Mouse (Mus musculus) cerebellum, adult 11 months (tissue): ENCODE results near the gene Fam19a3.
"Not testable (repeated sequence)": the region's sequence is repeated elsewhere in the genome, so short reads cannot be mapped to it uniquely, and the experiment has no call there.

Experiments
- DNase-seq: peaks from one replicate; pipeline ENCODE4 v3.0.0; 2022

Gene Fam19a3

GRCm38 (mm10) chr3:104758406-104758805 is 23.2 kb downstream of the Fam19a3 start:
- peak; percentile 36 for DNase-seq

GRCm38 (mm10) chr3:104752845-104753244 is 28.8 kb downstream of the Fam19a3 start:
- not testable (repeated sequence) for DNase-seq

- DNase-seq, result no peak
These were observed 37.8 kb downstream of the Fam19a3 start for GRCm38 (mm10) chr3:104743864-104744263.

- DNase-seq, result no peak
These were observed 38.5 kb downstream of the Fam19a3 start for GRCm38 (mm10) chr3:104743161-104743560.

- no peak for DNase-seq
These were observed 39.7 kb downstream of the Fam19a3 start for GRCm38 (mm10) chr3:104741954-104742353.

- no peak for DNase-seq
These were observed 47.0 kb downstream of the Fam19a3 start for GRCm38 (mm10) chr3:104734654-104735053.

GRCm38 (mm10) chr3:104732907-104733306 is 48.7 kb downstream of the Fam19a3 start:
- DNase-seq, result no peak

GRCm38 (mm10) chr3:104729270-104729839 is 52.3 kb downstream of the Fam19a3 start:
- DNase-seq, result no peak
